Mouse (Mus musculus): ENCODE results near the gene Bco2.

DNA sequence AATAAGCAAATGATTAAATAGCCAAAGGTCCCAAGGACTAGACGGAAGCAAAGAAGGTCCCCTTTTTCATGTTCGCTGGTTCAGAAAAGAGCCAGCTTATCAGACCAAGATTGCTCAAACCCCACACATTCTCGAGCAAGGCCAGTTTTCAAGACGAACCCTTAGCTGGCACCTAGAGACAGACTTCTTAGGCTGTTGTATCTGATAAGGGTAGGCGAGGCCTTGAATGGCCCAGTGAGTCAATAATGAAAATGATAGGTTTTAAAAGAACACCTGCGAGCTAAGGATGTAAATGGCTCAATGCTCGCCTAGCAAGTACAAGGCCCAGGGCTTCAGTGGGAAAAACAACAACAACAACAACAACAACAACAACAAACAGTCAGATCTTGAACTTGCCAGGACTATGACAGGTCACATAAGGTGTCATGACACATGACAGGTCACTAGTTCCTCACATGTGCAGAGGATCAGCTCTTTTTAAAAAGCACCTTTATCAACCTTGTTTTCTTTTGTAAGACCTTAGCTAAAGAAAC lies 18.3 kb downstream of the Bco2 start:
- TF ChIP-seq CTCF (conservative IDR thresholded peaks at IDR 0.05; ENCODE audit: insufficient read depth, insufficient read length, low read depth, low read length) (no peak), POLR2A (IDR thresholded peaks at IDR 0.05; ENCODE audit: low read depth, low read length) (no peak)
